Mouse (Mus musculus) erythroid progenitor cell, adult 5-6 weeks (primary cell): ENCODE results near the gene Aplnr. TPM values are rescaled to one million over a fixed set of nuclear protein-coding genes. Genes with fewer than 3 reads are reported as not detected.

Experiments used
- ATAC-seq: replicated peaks from 2 replicates; pipeline ENCODE4 v1.8.0; 2016; ENCODE audit warnings: moderate number of reproducible peaks, mild to moderate bottlenecking, moderate TSS enrichment, inconsistent platforms; ENCODE audit not compliant: poor library complexity, low FRiP score, severe bottlenecking
- total RNA-seq, 2 experiments: library from RNA; stranded (forward) in 1 of 2; stranded (reverse) in 1 of 2; fragments of 150-400 nt in 1 of 2; fragments of 186-747, 209-891 nt in 1 of 2; gene quantifications; 2 replicates each; pipeline versions ENCODE4 v1.2.3 to v1.2.4; 2015 to 2017; ENCODE audit warnings: low replicate concordance in 2 of 2

Aplnr gene
- 1.3 TPM in 1 of 2 replicates, not detected in the other for total RNA-seq (2015; ENCODE audit: low replicate concordance)
- not detected in 2 replicates for total RNA-seq (2017; ENCODE audit: low replicate concordance)

DNA sequence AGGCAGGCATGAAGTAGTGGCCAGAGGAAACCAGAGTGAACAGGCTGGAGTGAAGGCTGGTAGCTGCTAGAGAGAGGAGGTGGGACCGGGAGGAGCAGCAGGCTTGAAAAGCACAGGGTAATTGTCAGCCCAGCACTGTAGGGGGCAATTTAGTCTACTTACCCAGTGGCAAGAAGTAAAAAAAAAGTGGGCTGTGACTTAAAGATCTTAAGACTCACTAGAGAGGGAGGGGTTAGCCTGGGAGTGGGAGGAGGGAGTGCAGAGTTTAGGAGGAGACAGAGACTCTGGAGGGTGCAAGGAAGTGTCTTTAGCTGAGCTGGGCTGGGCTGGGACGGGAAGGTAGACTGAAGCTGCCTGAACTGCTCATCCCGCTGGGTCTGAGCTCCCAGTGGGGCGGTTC lies at the start of gene Aplnr:
TSS of gene Aplnr (plus strand) at position 137 of the 400 bp plus-strand sequence.
- ATAC-seq = no peak

DNA sequence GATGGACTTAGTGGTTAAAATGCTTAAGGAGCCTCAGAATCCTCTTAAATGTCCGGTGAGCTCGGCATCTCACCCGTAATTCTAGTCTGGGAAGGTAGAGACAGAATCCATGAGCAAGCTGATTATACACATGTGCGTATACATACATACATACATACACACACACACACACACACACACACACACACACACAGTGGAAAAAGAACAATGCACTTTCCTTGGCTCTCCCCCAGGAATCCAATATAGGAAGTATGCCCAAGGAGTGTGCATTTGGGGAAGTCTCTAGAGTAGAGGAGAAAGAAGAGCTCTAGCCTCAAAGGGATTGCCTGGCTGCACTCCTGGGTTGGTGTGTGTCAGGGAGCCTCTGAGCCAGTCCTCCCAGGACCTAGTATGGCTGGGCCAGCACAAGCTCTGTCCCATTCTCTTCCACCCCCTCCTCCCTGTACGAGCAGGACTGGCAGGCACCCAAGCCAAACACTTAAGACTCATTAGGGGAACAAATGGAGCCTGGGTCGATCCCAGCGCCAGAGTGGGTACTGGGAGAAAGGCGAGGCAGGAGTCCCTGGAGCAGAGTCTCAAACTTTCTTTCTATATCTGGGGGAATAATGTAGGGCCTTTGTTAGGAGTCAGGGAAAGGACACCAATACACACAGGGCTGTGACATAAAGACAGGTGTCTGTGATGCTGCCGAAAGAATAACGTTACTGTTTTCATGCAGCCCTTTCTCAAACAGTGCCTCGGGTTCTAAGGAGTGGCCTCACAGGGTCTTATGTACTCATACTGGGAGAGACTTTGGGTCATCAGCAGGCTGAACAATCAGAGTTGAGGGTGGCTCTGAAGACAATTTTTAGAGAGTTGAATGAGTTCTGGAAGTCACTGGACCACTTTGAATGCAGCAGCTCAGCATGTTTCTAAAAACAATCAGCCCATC lies 47.0 kb upstream of the Aplnr start:
- no peak for ATAC-seq

DNA sequence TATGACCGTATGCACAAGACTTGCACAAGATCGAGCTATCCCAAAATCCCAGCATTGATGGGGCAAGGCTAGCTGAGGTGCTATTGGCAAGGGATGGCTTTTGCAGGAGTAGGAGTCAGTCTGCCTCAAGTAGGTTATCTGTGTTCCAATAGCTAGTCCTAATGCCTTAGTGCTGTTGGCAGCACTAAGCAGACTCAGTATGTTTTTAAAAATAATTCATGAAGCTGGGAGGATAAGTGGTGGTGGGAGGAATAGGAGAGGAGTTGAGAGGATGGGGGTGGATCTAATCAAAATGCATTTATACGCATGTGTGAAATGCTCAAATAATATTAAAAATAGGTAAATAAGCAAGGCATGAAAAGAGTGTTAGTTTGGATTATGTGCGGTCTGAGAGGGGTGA lies 44.7 kb upstream of the Aplnr start:
- ATAC-seq = no peak

DNA sequence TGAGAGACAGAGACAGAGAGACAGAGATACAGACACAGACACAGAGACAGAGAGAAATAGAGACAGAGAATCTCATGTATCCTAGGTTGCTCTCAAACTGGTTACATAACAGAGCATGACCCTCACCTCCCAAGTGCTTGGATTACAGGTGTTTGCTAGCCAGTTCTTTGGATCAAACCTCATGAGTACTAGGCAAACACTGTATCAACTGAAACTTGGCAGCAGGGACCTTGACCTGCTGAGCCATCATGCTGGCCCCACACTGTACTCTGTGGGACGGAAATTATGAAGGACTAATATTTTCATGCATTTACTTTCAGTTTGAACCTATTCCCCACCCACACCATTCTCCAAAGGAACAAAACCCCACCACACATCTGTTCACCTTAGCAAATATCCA lies 42.6 kb upstream of the Aplnr start:
- ATAC-seq = no peak

DNA sequence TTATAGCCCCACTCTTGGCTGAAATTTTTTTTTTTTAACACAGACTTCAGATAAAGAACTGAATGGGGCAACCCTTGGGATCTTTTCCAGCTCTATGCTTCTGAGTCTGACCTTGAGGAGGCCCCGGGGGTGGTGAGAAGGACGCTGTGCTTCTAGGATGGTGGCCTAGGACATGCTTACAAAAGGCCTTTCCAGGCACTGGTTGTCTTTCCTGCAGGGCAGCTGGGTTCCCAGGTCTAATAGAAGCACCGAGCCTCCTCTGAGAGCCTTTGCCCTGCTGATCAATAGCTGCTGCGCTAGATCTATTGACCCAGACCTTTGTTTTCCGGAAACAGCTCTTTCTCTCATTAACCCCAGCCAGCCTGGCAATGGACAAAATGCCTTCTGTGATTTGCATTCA lies 40.1 kb upstream of the Aplnr start:
- ATAC-seq = no peak

DNA sequence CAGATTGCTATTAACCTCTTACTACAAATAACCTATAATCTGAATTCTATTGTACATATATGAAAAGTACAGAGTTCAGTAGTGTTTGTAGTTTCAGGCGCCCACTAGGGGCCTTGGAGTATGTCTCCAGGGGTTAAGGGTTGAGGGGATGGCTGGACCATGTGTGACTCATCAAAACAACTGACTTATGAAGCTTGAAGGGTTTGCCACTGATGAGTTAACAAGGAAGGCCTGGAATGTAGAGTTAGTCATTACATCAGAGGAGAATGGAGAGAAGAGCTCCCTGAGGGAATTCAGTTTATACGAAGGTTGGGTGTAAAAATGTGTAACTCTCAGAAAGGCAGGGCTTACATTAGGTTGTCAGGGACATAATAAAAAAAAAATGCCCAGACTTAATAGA lies 38.0 kb upstream of the Aplnr start:
- no peak for ATAC-seq

DNA sequence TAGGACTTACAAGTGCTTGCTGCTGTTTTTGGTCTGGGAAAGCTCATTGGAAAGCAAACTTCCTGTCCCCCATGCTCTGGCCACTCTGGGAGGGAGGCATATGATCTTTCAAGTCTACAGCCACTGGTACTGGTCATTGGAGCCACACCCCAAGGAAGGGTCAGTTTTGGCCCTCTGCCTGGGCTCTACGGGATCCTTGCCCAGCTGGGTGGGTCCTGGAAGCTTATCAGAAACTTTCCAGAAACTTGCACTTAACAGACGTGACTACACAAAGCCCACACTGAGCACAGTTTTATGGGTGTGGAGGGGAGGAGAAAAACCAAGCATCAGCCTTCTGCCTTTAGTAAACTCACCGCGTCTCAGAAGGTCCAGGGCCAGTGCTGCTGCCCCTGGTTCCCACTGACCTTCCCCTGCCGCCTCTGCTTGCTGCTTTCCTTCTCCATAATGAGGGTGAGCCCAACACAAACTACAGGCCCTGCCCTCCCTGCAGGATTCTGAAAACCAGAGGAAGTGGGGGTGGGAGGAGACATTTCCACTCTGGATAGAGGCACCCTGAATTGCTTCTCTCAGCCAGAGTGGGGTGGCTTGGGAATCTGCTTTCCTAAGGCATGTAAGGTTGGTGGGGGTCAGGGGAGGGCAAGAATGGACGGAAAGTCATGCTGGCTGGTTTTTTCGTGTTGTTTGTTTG lies 37.1 kb upstream of the Aplnr start:
- ATAC-seq = no peak

DNA sequence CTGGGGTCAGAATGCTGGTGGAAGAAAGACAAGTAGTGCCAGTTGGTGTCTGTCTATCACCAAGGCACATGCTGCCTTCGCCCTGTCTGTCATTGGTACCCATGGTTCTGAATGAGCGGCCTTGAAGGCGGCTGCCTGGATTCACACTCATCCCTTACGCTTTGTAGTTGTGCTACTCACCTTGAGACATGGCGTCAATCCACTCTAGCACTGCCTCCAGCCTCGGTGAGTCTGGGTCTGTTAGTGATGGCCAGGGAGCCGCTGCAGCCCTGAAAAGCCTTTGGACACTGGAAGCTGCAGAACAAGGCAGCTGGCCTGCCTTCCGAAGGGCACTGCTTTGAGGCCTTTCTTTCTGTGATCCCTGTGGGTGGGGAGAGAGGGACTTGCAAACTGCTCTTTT lies 32.8 kb upstream of the Aplnr start:
- ATAC-seq = no peak

DNA sequence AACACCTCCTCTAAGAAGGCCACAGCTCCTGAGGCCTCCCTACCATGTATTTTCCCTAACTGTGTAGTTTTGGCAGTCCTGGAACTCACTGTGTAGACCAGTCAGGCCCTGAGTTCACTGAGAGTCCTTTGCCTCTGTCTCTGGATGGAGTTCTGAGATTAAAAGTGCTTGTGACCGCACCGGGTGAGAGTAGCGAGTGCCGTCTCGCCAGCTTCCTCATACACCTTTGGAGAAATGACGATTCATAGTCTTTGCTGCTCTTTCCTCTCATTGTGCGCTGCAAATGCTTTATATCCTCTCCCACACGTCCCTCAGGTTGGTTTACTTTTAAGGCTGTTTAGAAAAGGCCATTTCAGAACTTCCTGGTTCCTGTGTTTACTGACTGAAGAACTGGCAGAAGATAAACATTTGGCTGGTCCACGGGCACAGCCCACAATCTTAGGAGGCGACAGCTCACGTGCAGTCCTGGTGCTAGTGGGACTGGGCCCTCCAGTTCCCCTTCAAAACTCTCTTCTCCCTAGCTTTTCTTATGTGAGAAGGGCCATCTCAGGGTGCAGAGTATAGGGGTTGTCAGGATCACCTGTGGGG lies 30.5 kb upstream of the Aplnr start:
- ATAC-seq = no peak

DNA sequence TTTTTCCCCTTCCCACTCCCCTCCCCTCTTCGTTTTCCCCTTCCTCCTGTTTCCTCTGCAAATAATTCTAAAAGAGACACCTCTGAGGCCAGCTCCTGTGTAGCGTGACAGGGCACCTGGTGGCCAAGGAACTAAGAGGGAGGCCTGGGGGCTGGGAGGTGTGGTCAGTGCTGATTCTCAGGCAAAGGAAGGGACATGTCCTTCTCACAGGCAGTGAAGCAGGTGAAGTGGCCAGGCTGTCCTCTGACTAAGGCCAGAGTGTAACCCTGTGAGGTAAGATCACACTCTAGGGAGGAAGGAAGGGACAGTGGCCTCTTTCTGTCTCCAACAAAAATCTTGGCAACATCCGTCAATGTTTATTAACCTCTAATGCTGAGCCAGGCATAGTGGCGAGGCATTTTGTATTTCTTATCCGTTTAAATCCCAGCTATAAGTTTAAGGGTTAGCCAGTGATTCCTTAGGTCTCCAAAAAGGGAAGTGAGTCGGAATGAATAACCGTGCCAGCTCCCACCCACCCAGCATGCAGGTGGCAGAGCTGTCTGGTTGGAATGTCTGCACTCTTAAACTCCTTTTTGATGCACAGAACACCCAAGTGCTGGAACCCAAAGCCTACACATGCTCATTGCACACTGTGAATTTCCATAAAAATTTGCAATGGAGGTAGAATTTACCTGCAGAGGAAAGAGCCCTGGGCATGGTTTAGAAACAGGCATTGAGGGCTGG lies 29.8 kb upstream of the Aplnr start:
- ATAC-seq = no peak

DNA sequence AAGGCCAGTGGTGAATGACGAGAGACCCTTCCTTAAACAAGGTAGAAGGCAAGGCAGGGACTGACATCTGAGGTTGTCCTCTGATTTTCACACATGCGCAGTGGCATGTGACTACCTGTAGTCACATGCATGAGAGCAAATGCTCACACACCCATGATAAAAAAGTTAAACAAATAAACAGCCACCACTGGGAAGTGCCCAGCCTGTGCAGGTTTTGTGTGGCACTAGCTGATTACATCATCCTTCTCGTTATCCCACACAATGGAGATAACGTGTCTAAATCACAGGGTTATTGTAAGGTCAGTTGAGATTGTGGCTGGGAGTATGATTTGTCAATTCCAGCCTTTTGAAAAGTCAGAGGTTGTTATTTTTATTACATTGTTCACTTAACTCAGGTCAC lies 29.1 kb upstream of the Aplnr start:
- no peak for ATAC-seq

DNA sequence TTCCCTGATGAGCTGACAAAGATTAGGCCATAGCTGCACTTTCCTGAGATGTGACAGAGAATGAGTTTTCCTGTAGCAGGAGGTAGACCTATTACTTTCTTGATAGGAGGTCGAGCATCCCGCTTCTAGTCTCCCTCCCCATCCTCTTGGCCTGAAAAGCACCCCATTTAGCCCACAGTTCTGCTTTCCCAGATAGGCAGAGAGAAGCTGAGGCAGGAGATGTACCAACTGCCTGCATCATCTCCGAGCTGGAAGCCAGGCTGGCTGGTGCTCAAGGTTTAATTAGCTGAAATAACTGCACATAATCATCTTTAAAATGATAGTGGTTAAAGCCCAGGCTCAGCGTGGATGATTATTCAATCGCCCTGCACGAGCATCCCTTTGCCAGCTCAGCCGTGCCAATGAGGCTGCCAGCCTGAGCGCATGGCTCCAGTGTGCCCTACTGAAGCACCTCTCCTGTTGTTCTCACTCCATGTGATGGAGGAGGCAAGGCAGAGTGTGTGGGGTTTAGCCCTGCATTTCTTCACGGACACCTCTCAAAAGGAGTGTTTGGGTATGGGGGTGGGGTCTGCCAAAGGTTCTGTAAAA lies 25.6 kb upstream of the Aplnr start:
- ATAC-seq = no peak

DNA sequence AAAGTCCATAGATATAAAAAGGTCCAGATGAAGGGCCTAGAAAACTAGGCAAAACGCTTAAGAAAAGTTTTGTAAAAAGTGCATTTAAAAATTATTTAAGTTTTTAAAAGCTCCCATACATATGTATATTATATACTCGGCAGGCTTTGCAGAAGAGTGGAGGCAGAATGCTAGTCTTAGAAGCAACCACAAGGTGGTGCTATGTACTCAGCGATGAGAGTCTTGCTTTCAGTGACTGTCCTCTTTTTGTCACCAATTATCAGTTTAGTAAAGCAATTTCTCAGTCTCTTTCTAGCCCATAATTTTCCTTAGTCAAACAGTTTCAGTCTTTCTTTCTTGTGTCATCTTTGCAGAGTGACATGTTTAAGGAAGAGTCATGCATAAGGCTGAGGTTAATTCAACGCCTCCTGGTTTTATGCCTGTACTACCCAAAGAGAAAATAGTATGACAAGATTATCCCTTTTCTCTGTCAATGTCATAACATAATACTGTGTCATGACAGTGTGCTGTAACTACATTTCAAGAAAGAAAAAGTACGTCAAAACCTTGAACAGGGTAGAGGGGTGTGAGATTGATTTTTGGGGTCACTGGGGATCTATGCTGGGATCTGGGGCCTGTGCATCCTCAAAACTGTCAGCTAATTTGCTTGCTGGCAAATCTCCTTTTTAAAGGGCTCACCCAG lies 12.7 kb upstream of the Aplnr start:
- ATAC-seq = peak; percentile 80

DNA sequence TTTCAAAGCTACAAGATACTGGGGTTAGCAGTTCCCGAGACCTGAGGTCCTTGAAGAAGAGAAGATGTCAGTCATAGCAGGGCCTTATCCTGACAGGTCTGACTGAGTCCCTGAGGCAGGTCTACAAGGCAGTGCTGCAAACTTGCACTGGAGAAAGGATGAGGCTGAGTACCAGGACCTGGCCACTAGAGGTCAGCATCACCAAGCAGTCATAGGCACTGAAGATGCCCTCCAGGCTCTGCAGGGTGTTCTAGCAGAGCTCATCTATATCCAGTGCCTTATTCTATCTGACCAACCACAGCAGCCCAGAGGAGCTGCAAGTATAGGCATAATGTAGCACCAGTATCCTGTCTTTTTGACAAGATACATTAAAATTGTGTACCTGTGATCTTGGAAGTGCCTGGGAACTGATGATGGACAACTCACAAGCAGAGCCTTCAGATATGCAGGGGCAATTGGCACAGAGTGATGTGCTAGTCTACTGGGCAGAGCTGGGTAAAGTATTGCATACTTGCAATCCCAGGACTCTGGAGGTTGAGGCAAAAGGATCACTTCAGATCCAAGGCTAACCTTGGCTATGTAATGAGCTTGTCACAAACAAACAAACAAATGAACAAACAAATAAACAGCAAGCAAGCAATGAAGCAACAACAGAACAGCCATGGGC lies 12.0 kb upstream of the Aplnr start:
- peak; percentile 88 for ATAC-seq

DNA sequence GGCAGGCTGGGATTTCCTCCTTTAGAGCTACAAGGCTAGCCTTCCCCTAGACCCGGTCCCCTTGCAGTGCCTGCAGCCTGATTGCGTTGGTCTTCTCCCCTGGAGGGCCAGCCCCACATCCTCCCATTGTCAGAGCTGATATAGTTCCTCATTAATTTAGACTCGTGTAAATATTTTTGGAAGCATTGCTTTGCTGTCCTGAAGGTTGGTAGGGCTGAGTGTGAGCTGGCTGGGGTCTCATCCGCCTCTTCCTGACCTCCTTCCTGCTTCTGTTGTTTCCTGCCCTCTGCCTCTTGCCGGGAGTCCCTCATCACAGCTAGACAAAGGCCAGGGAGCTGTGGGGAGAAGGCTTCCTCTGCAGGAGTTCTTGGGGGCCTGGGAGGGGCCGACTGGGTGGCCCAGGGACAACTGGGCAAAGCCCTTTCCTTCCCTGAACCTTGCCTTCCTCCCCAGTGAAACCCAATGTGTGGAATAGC lies 6.5 kb upstream of the Aplnr start:
- ATAC-seq = no peak

DNA sequence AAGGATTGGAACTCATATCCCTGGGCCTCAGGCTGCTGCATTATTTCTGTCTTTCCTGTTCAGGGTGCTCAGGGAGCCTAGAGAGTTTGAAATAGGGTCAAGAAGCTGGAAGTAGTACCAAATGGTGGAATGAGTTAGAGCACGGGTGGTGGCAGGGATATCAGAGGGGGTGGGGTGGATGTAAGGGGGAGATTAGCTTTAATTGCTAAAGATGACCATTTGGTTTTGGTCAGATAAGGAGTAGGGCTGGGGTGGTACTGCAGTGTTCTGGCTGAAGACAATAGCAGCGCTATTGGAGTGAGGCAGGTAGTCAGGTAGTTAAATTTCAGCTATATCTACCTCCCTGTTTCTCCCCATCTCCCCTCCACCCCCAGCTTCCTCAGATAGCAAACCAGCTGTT lies 4.8 kb upstream of the Aplnr start:
- ATAC-seq = peak; percentile 54; the same call in 1 of the 2 replicates

DNA sequence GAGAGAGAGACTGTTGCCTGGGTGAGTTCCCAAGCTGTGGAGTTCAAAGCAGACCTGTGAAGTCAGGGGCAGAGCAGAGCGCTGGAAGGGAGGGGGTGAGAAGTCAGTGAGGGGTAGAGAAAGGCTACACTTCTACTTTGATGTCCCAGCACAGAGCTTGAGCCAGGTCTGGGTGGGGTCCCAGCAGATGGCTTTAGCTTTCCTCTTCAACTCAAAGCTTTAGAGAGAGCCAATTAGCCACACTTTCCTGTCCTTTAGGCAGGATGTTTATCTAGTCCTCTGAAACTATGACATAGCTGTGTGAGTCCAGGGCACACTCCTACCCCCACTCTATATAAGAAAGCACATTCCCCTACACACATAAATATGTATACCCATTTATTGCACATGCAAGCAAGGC lies 4.3 kb upstream of the Aplnr start:
- 0 out of 2 replicates have a peak, but pooled peaks have one; percentile 17 for ATAC-seq

DNA sequence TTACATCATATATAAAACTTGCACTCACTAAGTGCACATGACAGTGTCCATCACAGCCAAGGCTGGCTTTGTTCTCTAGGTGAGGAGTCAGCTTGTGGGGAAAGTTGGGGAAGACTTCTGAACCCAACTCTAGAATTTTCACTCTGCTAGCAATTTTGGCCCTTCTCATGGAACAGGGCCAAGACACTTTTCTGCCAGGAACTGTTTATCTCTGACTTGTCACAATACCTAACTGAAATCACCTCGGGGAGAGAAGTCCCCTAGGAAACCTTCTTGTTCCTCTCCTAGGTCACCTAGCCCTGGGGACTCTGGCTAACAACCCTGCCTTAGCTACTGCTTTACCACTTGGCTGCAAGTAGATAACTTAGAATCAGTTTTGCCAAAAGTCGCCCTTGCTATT lies 3.8 kb upstream of the Aplnr start:
- ATAC-seq = no peak
